Mouse (Mus musculus) gastrocnemius, postnatal 36 days (tissue): ENCODE measurements around the gene Eml1. TPM values are rescaled to one million over a fixed set of nuclear protein-coding genes. Genes with fewer than 3 reads are reported as not detected.

Experiments
- DNase-seq, 2 experiments: peaks; one replicate each; pipeline ENCODE4 v3.0.0; 2022
- intact Hi-C: fragments of 180-260 bp; cut with DNase I; formaldehyde crosslinking; loops from one replicate; pipeline ENCODE4 v1.15.1; 2025
- total RNA-seq, 2 experiments: library from RNA; stranded (reverse); gene quantifications; 2 replicates each; pipeline ENCODE4 v1.2.3; 2021

The Eml1 gene
- total RNA-seq, 2 experiments from 2014 or later: 98.2 to 103 TPM

- DNase-seq: no peak
- intact Hi-C loops: no loop called here
Observed at GRCm38 (mm10) chr12:108371429-108371765, 640 bp downstream of the Eml1 start.

GRCm38 (mm10) chr12:108372241-108372640 lies 1.5 kb downstream of the Eml1 start:
- intact Hi-C loops: loop anchor here (2.0 kb wide), 1 partner anchor 15 kb away; no protein-coding TSS in a partner anchor
- peak; percentile 53 for DNase-seq

- DNase-seq: no peak
- intact Hi-C loops: loop anchor here (2.0 kb wide), 1 partner anchor 13 kb away; no protein-coding TSS in a partner anchor
Observed at GRCm38 (mm10) chr12:108373611-108374010, 2.9 kb downstream of the Eml1 start.

GRCm38 (mm10) chr12:108374689-108375088 lies 3.9 kb downstream of the Eml1 start:
- no peak for DNase-seq
- intact Hi-C loops: no loop called here

GRCm38 (mm10) chr12:108378379-108379133 lies 7.8 kb downstream of the Eml1 start:
- intact Hi-C loops: no loop called here
- no peak for DNase-seq

- DNase-seq: peak in 1 of 2 experiments; percentile 63
- intact Hi-C loops: loop anchor here (2.0 kb wide), 1 partner anchor 14 kb away; no protein-coding TSS in a partner anchor
Observed at GRCm38 (mm10) chr12:108386476-108387232, 15.9 kb downstream of the Eml1 start.

GRCm38 (mm10) chr12:108389718-108390117 lies 19.0 kb downstream of the Eml1 start:
- no peak for DNase-seq
- intact Hi-C loops: no loop called here

- intact Hi-C loops: no loop called here
- DNase-seq: no peak
Observed at GRCm38 (mm10) chr12:108392254-108393044, 21.7 kb downstream of the Eml1 start.

- no peak for DNase-seq
- intact Hi-C loops: no loop called here
Observed at GRCm38 (mm10) chr12:108393082-108393481, 22.3 kb downstream of the Eml1 start.

GRCm38 (mm10) chr12:108393637-108394036 lies 22.9 kb downstream of the Eml1 start:
- DNase-seq: peak; percentile 86 to 92
- intact Hi-C loops: no loop called here

- intact Hi-C loops: no loop called here
- no peak for DNase-seq
Observed at GRCm38 (mm10) chr12:108394534-108395284, 24.0 kb downstream of the Eml1 start.

- DNase-seq: no peak
- intact Hi-C loops: no loop called here
Observed at GRCm38 (mm10) chr12:108395285-108395660, 24.5 kb downstream of the Eml1 start.

- intact Hi-C loops: no loop called here
- no peak for DNase-seq
Observed at GRCm38 (mm10) chr12:108396081-108396947, 25.6 kb downstream of the Eml1 start.

- DNase-seq: no peak
- intact Hi-C loops: no loop called here
Observed at GRCm38 (mm10) chr12:108398681-108399080, 27.9 kb downstream of the Eml1 start.

GRCm38 (mm10) chr12:108399191-108399590 lies 28.4 kb downstream of the Eml1 start:
- intact Hi-C loops: no loop called here
- no peak for DNase-seq

GRCm38 (mm10) chr12:108400951-108401350 lies 30.2 kb downstream of the Eml1 start:
- intact Hi-C loops: no loop called here
- no peak for DNase-seq

GRCm38 (mm10) chr12:108403957-108404356 lies 33.2 kb downstream of the Eml1 start:
- peak in 1 of 2 experiments; percentile 50 for DNase-seq
- intact Hi-C loops: no loop called here

- intact Hi-C loops: no loop called here
- DNase-seq: no peak
Observed at GRCm38 (mm10) chr12:108409100-108409499, 38.3 kb downstream of the Eml1 start.
